In the genomic region with DNA sequence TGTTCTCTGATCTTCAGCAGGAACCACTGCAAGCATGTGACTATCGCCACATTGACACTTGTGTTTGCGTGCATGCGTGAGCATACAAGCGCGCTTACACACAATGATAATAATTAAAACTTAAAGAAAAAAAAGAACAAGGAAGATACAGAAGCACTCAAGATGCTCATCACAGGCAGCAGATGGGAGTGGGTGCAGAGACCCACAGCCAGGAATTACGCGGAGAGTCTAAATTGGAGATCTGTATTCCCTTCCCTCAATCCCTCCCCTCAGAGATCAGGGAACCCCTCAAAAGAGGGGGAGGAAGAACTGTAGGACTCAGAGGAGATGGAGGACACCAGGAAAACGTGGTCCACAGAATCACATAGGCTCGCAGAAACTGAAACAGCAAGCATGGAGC, we compare ENCODE assay signal across 11 mouse cellular contexts. TPM values are rescaled to one million over a fixed set of nuclear protein-coding genes. Genes with fewer than 3 reads are reported as not detected.
"Had no signal": no experiment of that assay in that cellular context is flagged by ENCODE, and none has a peak within 500 bp of the region (broad histone marks: within the 10 kb centered on the region; RNA-seq: fewer than 3 reads in every experiment).

No protein-coding gene starts in this region.

- DNase-seq: kidney, adult 8-10 months; kidney, postnatal 25 days; liver; liver, embryonic 13.5 days; liver, postnatal 0 days; lung, postnatal 14 days; retina, postnatal 1 day; thymus, postnatal 4 days had no signal

RNA-seq across cellular contexts. Expression of a gene that starts 5.1 kb away (rescaled TPM):
- total RNA-seq: layer of hippocampus, adult 2 months; left cerebral cortex, adult 18-20 months; left cerebral cortex, postnatal 10 days had no signal

RNA-seq across cellular contexts. Expression of a gene that starts 49.8 kb away (rescaled TPM):
- total RNA-seq: layer of hippocampus, adult 2 months; left cerebral cortex, adult 18-20 months; left cerebral cortex, postnatal 10 days had no signal

RNA-seq across cellular contexts. Expression of a gene that starts 54.8 kb away (rescaled TPM):
- total RNA-seq: layer of hippocampus, adult 2 months; left cerebral cortex, adult 18-20 months; left cerebral cortex, postnatal 10 days had no signal
